Mouse (Mus musculus) gastrocnemius, adult 18-20 months (tissue): ENCODE measurements around the gene Vcpkmt. TPM values are rescaled to one million over a fixed set of nuclear protein-coding genes. Genes with fewer than 3 reads are reported as not detected.
"Not testable (repeated sequence)": the region's sequence is repeated elsewhere in the genome, so short reads cannot be mapped to it uniquely, and the experiment has no call there.

Source experiments
- DNase-seq: peaks from one replicate; pipeline ENCODE4 v3.0.0; 2021; ENCODE audit warnings: low spot score
- long read RNA-seq, 2 experiments: library from polyadenylated mRNA; stranded (forward); transcript quantifications; one replicate each; pipeline ENCODE4 v2.0.0; 2021
- total RNA-seq, 2 experiments: library from RNA; stranded (reverse); gene quantifications; 2 replicates each; pipeline ENCODE4 v1.2.3; 2021

Vcpkmt gene
- 1 to 10 TPM; 4.2 to 4.7 TPM for total RNA-seq
- long read RNA-seq, experiment 1, partial matches to known transcripts: 0 of 3 reads
- long read RNA-seq, experiment 1, other reads (novel, unspliced or antisense): 3 of 3 reads
- long read RNA-seq, experiment 2, partial matches to known transcripts: 0 of 3 reads
- long read RNA-seq, experiment 2, other reads (novel, unspliced or antisense): 0 of 3 reads

DNA sequence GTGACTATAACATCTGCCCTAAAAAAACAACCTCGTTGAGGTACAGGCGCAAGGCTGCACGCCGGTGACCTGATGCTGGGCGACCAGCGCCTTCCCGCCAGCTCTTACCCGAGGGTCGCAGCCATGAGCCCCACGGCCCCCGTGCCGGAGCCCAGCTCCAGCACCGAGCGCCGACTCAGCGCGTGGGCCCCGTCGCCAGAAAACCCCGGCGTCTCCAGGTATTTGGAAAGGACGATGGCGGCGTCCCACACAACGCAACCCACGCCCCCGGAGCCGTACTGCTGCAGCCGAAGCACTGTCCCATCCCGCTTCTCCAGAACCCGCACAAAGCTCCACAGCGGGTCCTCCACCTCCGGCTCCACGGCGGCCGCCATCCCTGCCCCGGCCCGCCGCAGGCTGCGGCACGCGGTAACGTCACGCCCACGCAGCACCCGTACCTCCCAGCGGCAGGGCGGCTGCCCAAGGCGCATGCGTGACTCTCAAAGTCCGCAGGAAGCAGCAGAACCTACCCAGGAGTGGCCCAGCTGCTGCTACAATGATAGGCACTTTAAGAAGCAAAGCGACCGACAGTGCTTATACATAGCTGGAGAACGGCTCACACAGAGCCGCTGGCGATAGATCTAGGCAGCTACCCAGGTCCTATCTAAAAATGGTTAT, at the start of gene Vcpkmt:
TSS of gene Vcpkmt (minus strand) at position 416 of the 657 bp plus-strand sequence.
- peak; percentile 83 for DNase-seq

GRCm38 (mm10) chr12:69618590-69618989, 35.8 kb upstream of the Vcpkmt start:
- DNase-seq: not testable (repeated sequence)

- DNase-seq: no peak
Measured at GRCm38 (mm10) chr12:69604367-69604766, 21.5 kb upstream of the Vcpkmt start.

- no peak for DNase-seq
Measured at GRCm38 (mm10) chr12:69597446-69597845, 14.6 kb upstream of the Vcpkmt start.

GRCm38 (mm10) chr12:69593130-69593529, 10.3 kb upstream of the Vcpkmt start:
- DNase-seq: no peak

DNA sequence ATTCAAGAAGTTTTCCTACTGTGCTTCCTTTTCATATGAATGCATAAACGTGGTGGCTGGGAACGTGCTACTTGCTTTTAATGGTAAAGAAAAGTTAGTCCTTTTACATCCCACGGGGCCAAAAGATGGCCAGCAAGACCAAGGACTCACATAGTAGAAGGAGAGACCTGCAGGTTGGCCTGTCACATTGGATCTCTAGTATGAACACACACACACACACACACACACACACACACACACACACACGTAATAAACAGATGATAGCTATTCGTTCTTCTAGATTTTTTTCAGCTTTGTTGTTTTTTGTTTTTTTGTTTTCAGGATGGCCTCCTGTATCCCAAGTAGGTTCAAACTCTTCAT, 422 bp upstream of the Vcpkmt start:
- DNase-seq: no peak

- no peak for DNase-seq
Measured at GRCm38 (mm10) chr12:69582216-69582612, 614 bp downstream of the Vcpkmt start.

DNA sequence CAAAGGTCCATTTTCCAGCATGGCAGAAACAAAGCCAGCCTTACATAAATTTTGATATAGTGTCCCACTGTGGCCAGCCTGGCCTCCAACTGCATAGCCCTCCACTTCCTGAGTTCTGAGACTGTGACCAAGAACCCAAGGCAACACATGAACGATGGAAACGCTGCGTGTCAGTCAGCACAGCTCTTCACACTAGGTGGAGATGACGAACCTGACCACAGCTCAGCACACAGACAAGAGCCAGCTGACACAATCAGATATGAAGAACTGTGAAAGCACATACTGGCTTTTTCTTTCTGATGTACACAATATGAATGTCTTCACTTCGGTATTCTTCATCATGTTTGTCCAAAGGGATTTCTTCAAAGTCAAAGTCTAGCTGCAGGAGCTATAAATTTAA, 3.2 kb downstream of the Vcpkmt start:
- no peak for DNase-seq

- DNase-seq: no peak
Measured at GRCm38 (mm10) chr12:69576120-69576627, 6.7 kb downstream of the Vcpkmt start.

GRCm38 (mm10) chr12:69573916-69574881, 8.6 kb downstream of the Vcpkmt start:
- peak; percentile 86 for DNase-seq

- DNase-seq: no peak
Measured at GRCm38 (mm10) chr12:69573271-69573670, 9.6 kb downstream of the Vcpkmt start.

GRCm38 (mm10) chr12:69569926-69570325, 12.9 kb downstream of the Vcpkmt start:
- no peak for DNase-seq

DNA sequence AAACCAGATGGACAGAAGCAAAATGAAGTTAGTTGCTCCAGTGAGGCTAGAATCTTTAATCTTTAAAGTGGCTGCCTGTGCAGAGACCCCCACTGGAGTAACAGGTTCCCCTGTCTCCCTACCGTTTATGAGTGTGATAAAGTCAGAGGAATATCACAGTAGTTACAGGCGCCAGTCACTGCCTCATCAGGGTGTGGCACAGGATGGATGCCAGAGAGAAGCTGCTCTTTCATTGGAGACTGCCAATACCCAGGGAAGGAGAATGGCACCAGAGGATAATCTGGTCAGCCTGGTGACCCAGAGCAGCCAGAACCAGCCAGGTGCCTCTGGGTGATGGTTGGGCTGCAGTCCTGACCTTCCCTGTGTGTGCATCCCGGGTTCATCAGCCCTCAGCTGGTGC, 14.6 kb downstream of the Vcpkmt start:
- no peak for DNase-seq

- DNase-seq: not testable (repeated sequence)
Measured at GRCm38 (mm10) chr12:69561006-69561405, 21.8 kb downstream of the Vcpkmt start.

- DNase-seq: no peak
Measured at GRCm38 (mm10) chr12:69556221-69556861, 26.5 kb downstream of the Vcpkmt start.

DNA sequence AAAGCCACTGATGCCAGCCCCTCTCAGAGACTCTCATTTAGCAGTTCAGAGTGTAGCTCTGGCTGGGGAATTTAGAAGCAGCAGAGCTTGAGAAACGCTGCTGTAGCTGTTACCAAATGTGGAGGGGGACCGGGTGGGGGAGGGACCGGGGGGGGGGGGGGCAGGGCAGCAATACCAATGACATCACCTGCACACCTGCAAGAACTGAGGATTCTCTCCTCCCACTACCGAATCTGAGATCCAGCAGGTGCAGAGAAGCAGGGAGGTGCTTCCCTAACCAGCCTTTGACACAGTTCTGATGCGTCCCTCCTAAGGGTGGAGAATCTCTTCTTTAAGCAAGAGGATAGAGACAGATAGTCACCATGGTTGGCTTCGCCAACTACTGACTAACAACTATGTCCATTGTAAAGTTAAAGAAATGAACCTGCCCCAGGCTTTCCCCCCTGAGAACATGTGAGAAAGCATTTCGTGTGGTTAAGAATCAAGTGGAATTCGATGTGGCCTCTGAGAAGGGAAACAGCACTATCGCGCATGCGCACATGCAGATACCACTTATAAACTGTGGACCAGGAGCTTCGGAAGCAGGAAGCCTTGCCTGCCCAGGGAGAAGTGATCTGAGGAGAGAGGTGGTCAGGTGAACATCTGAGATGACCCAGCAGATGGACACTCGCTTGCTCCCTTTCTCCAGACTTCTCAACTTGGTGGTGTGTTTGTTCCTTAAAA, 37.2 kb downstream of the Vcpkmt start:
- DNase-seq: no peak

DNA sequence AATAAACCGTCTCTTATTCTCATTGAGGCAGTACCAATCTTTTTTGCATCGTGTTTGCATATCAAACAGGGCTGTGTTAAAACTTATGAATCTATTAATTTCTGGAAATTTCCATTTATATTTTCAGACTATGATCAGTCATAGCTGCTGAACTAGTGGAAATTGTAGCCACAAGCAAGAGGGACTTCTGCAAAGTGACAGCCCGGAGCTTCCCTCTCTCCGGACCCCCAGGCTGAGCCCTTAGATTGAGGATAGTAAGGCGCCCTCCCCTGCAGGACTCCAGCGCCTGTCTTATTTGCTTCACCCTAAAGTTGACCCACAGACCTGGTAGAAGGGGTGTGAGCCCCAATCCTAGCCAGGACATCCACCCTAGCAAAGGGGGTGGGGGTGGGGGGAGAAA, 37.8 kb downstream of the Vcpkmt start:
- DNase-seq: no peak

DNA sequence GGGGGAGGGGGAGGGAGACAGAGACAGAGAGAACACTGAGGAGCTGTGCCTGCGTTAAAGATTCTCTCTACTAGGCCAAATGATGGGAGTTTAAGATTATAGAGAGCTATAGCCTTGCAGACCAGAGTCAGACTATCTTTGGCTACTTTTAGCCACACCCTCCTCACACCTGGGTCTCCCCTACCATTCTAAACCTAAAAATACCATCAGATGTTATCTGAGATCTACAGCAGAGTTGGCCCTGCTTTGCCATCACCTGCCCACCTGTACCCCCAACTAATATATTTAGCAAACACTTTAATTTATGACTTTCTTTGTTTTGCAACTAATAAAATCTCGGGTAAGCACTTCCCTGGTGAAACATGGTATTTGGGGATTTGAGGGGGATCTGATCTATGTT, 38.3 kb downstream of the Vcpkmt start:
- DNase-seq: no peak

DNA sequence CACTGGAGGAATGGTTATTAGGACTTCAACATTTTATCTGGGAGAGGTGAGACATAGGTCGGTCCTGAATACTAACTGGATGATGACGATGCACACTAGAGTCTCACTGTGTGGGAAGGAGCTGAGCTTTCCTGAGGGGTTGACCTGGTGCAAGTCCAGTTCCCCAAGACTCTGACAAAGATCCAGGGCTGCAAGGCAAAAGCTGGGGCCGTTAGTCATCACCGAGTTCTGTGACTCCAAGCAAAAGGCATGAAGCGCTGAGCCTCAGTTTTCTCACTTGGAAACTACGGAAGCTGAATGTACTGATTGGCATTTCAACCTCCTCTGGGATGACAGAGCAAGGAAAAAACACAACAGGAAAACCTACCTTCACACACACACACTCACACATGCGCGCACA, 40.5 kb downstream of the Vcpkmt start:
- DNase-seq: no peak

GRCm38 (mm10) chr12:69541663-69542062, 41.2 kb downstream of the Vcpkmt start:
- no peak for DNase-seq

DNA sequence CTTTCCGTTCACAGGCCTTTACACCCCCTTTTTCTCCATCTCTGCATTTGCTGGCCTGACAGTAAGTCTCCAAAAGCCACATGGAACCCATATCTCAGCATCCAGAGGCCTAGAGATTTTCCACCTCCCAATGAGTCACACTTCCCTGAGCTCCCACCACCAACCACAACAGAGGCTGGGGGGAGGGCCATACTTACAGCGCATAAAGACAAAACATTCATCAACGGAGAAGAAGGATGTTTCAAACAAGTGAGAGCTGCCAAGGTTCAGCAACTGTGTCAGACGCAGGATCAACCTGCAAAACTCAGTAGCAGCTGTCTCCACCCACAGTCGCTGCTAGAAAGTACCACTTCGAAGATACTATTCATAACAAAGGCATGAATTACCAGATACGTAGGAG, 43.5 kb downstream of the Vcpkmt start:
- DNase-seq: no peak
